8 mouse cellular contexts compared by ENCODE assay signal in genomic region chr5:134668495-134668894, GRCm38 (mm10). TPM values are rescaled to one million over a fixed set of nuclear protein-coding genes. Genes with fewer than 3 reads are reported as not detected.
DNase-seq lines count a peak whose midpoint lies in the region; ATAC-seq and TF ChIP-seq lines count a peak whose summit lies in the region.

No protein-coding gene starts in this region.

- ATAC-seq in intestine, postnatal 0 days = no peak
- 0 out of 2 replicates have a peak, but pooled peaks have one; percentile 38 for ATAC-seq in megakaryocyte-erythroid progenitor cell, adult 5-6 weeks (replicated peaks; ENCODE audit: low FRiP score, low TSS enrichment, poor library complexity, severe bottlenecking)

- TF ChIP-seq CTCF in C2C12 (IDR thresholded peaks at IDR 0.05; ENCODE audit: control insufficient read depth, insufficient read depth, insufficient read length) = peak; percentile 44
- peak; percentile 72 for TF ChIP-seq CTCF in intestine, postnatal 0 days (IDR thresholded peaks at IDR 0.05; ENCODE audit: low read depth)

- no peak overlapping the region for H3K4me3 ChIP-seq in C2C12 (ENCODE audit: insufficient read depth, poor library complexity, severe bottlenecking)
- H3K4me3 ChIP-seq in intestine, postnatal 0 days (ENCODE audit: low read depth, low read length) = no peak overlapping the region

- peaks cover 32% of the 10 kb centered on the region for H3K36me3 ChIP-seq in C2C12 (ENCODE audit: control insufficient read depth, insufficient read depth)
- peaks cover 4% of the 10 kb centered on the region; the same call in 1 of the 2 replicates for H3K36me3 ChIP-seq in intestine, postnatal 0 days (ENCODE audit: control insufficient read depth, insufficient read depth)

- no peaks in the 10 kb centered on the region for H3K79me2 ChIP-seq in C2C12 (ENCODE audit: control insufficient read depth, insufficient read depth)

- 51% methylated on average over 8 of the region's 8 CpGs for WGBS in intestine, postnatal 0 days

- H3K4me1 ChIP-seq in intestine, postnatal 0 days (replicated peaks; ENCODE audit: control insufficient read depth, insufficient read depth, low read length) = no peaks in the 10 kb centered on the region

- peak; percentile 43 for DNase-seq in heart, postnatal 14 days
- no peak for DNase-seq in heart, adult 11 months
- peak; percentile 39 for DNase-seq in adrenal gland, postnatal 25 days
- no peak for DNase-seq in thymus, postnatal 0 days (ENCODE audit: low spot score)
- no peak for DNase-seq in left cerebral cortex, adult 9 months (ENCODE audit: low spot score in 2 of 2)

- intact Hi-C loops in heart, postnatal 14 days (cut with DNase I) = loop anchor here (5.0 kb wide), 1 partner anchor 34 kb away; no protein-coding TSS in a partner anchor

- H3K9ac ChIP-seq in intestine, postnatal 0 days (ENCODE audit: low read depth, low read length) = no peak overlapping the region

- no peaks in the 10 kb centered on the region for H3K27me3 ChIP-seq in C2C12 (ENCODE audit: control insufficient read depth, insufficient read depth, insufficient read length)
- no peaks in the 10 kb centered on the region for H3K27me3 ChIP-seq in intestine, postnatal 0 days (replicated peaks; ENCODE audit: control insufficient read depth, insufficient read depth, low read length)

- no peak overlapping the region for H3K4me2 ChIP-seq in intestine, postnatal 0 days (replicated peaks; ENCODE audit: low read depth)

- no peak overlapping the region for H3K27ac ChIP-seq in intestine, postnatal 0 days (ENCODE audit: low read depth, low read length)

- no peaks in the 10 kb centered on the region for H3K79me3 ChIP-seq in C2C12 (ENCODE audit: low read depth)

- no peak overlapping the region for H3ac ChIP-seq in C2C12 (ENCODE audit: control insufficient read depth, insufficient read length, low read depth)

- no peaks in the 10 kb centered on the region for H3K9me3 ChIP-seq in intestine, postnatal 0 days (ENCODE audit: control insufficient read depth)

TF ChIP-seq in C2C12, 6 proteins besides CTCF, POLR2A, EP300 and RAD21:
- TF ChIP-seq FOSL1 (IDR thresholded peaks at IDR 0.05; ENCODE audit: insufficient read depth, low read length, poor library complexity, severe bottlenecking) (no peak), MYOD1 (IDR thresholded peaks at IDR 0.05; ENCODE audit: control insufficient read depth, insufficient read length, low read depth) (no peak), MYOG (IDR thresholded peaks at IDR 0.05; ENCODE audit: control insufficient read depth, extremely low read depth, insufficient read length) (no peak), CEBPB (IDR thresholded peaks at IDR 0.05; ENCODE audit: low read depth) (no peak), MAX (IDR thresholded peaks at IDR 0.05) (no peak), USF1 (IDR thresholded peaks at IDR 0.05; ENCODE audit: low read depth) (no peak)

RNA-seq across cellular contexts. Expression of gene Limk1, which starts 19.9 kb away (rescaled TPM):
- total RNA-seq in heart, postnatal 14 days (2021) = 1 to 10 TPM; 7.3 to 8.1 TPM
- polyA plus RNA-seq in C2C12 (2012; fragmentation: generic; extraction: Trizol) = 32.2 TPM
- 21.7 and 23.6 TPM in 2 replicates for total RNA-seq in adrenal gland, postnatal 25 days (2021)
- 1.7 and 1.8 TPM in 2 replicates for polyA plus RNA-seq in intestine, postnatal 0 days (2015; fragmentation: Nextera tagmentation; extraction: Ambion mirVana)
- total RNA-seq in megakaryocyte-erythroid progenitor cell, adult 5-6 weeks (2014; fragmentation: Nextera tagmentation) = 6.9 and 8.4 TPM in 2 replicates
- total RNA-seq in megakaryocyte-erythroid progenitor cell, adult 5-6 weeks (2017) = 3.3 and 3.8 TPM in 2 replicates
- 2.8 and 3.8 TPM in 2 replicates for polyA plus RNA-seq in thymus, postnatal 0 days (2015; fragmentation: Nextera tagmentation; extraction: Ambion mirVana)

RNA-seq across cellular contexts. Expression of gene Eif4h, which starts 29.2 kb away (rescaled TPM):
- total RNA-seq in heart, postnatal 14 days (2021) = 100 to 1,000 TPM; 165 to 170 TPM
- 427 TPM for polyA plus RNA-seq in C2C12 (2012; fragmentation: generic; extraction: Trizol)
- 273 and 304 TPM in 2 replicates for total RNA-seq in adrenal gland, postnatal 25 days (2021)
- polyA plus RNA-seq in intestine, postnatal 0 days (2015; fragmentation: Nextera tagmentation; extraction: Ambion mirVana) = 217 and 232 TPM in 2 replicates
- 253 and 273 TPM in 2 replicates for total RNA-seq in megakaryocyte-erythroid progenitor cell, adult 5-6 weeks (2014; fragmentation: Nextera tagmentation)
- 220 and 233 TPM in 2 replicates for total RNA-seq in megakaryocyte-erythroid progenitor cell, adult 5-6 weeks (2017)
- polyA plus RNA-seq in thymus, postnatal 0 days (2015; fragmentation: Nextera tagmentation; extraction: Ambion mirVana) = 385 and 414 TPM in 2 replicates

RNA-seq across cellular contexts. Expression of gene Lat2, which starts 53.7 kb away (rescaled TPM):
- 1 to 10 TPM; 3.0 to 3.3 TPM for total RNA-seq in heart, postnatal 14 days (2021)
- polyA plus RNA-seq in C2C12 (2012; fragmentation: generic; extraction: Trizol) = 0.61 TPM
- total RNA-seq in adrenal gland, postnatal 25 days (2021) = 2.6 and 3.0 TPM in 2 replicates
- 1.3 and 1.4 TPM in 2 replicates for polyA plus RNA-seq in intestine, postnatal 0 days (2015; fragmentation: Nextera tagmentation; extraction: Ambion mirVana)
- total RNA-seq in megakaryocyte-erythroid progenitor cell, adult 5-6 weeks (2014; fragmentation: Nextera tagmentation) = 8.5 and 9.8 TPM in 2 replicates
- 7.2 and 14.6 TPM in 2 replicates for total RNA-seq in megakaryocyte-erythroid progenitor cell, adult 5-6 weeks (2017)
- 6.7 and 6.9 TPM in 2 replicates for polyA plus RNA-seq in thymus, postnatal 0 days (2015; fragmentation: Nextera tagmentation; extraction: Ambion mirVana)

Comparison
In these comparisons a context has a peak if more than half of its experiments do, and no peak if none do; other contexts are left out.
1. DNase-seq: peak in heart, postnatal 14 days (2 of 2) and adrenal gland, postnatal 25 days (single experiment); none in heart, adult 11 months (single experiment), thymus, postnatal 0 days (single experiment) and left cerebral cortex, adult 9 months (0 of 2).